Mouse (Mus musculus): Measurements from ENCODE around the gene Fgd4. TPM values are rescaled to one million over a fixed set of nuclear protein-coding genes. Genes with fewer than 3 reads are reported as not detected.
"Not testable (repeated sequence)": the region's sequence is repeated elsewhere in the genome, so short reads cannot be mapped to it uniquely, and the experiment has no call there.

Fgd4 gene
- total and polyA plus RNA-seq, 2 experiments, result 1.5 to 23.1 TPM

DNA sequence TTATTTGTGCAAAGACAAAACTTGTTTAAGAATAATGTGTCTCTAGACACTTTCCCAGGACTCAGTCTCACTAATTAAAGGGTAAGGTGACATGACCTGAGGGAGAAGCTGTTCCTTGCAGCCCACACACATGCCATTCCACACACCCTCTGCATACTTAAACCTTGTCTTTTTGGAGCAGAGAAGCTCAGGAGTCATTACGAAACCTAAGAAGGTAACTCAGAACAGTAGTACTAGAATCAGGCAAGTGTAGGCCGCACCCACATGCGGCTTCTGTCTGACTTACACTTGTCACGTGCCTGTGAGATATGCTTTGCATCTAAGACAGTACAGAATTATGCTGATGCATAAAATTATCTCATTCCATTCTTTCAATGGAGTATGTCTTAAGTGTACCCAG, 42.6 kb downstream of the Fgd4 start:
- Histone ChIP-seq H3K79me2 (ENCODE audit: control insufficient read depth, insufficient read depth, low read length) (peaks cover 10% of the 10 kb centered on the region; the same call in 1 of the 2 replicates), H3K36me3 (ENCODE audit: control insufficient read depth, insufficient read depth, low read length) (no peaks in the 10 kb centered on the region), H3K27me3 (ENCODE audit: control insufficient read depth, insufficient read depth, low read length) (no peaks in the 10 kb centered on the region), H3K9ac (ENCODE audit: low read depth, low read length) (no peak overlapping the region), H3K4me3 (ENCODE audit: insufficient read depth, low read depth, low read length) (no peak overlapping the region), H3K27ac (replicated peaks; ENCODE audit: insufficient read depth, low read depth, low read length) (no peak overlapping the region), H3K4me1 (ENCODE audit: control insufficient read depth, insufficient read depth, low read length) (peaks cover 14% of the 10 kb centered on the region)
- TF ChIP-seq POLR2A (IDR thresholded peaks at IDR 0.05; ENCODE audit: extremely low read depth, insufficient read depth, low read length) (no peak), CTCF (IDR thresholded peaks at IDR 0.05; ENCODE audit: low read depth, low read length) (no peak)
- WGBS, result 90% methylated on average over 4 of the region's 4 CpGs
- DNase-seq (ENCODE audit: extremely low read depth, low read depth, low spot score), result no peak

DNA sequence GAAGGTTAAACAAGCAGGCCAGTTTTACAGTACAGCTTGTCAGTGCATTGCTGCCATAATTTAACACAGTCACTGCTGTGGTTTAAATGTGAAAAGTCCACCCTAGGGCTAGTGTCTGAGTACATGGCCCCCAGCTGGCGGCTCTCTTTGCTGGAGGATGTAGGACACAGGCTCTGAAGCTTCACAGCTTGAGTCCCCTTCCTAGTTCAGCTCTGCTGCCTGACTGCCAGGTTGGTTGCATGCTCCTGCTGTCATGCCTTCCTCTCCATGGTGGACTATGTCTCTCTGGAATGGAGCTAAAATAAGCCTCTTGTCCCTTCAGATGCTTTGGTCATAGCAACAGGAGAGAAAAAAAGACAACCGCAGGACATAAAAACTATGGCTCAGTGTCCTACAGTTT, 46.3 kb downstream of the Fgd4 start:
- WGBS, result 88% methylated on average over 2 of the region's 2 CpGs
- H3K79me2 ChIP-seq (ENCODE audit: control insufficient read depth, insufficient read depth, low read length), result peaks cover 7% of the 10 kb centered on the region; the same call in 1 of the 2 replicates
- peaks cover 14% of the 10 kb centered on the region for H3K4me1 ChIP-seq (ENCODE audit: control insufficient read depth, insufficient read depth, low read length)
- H3K36me3 ChIP-seq (ENCODE audit: control insufficient read depth, insufficient read depth, low read length), result no peaks in the 10 kb centered on the region
- no peak overlapping the region for H3K27ac ChIP-seq (replicated peaks; ENCODE audit: insufficient read depth, low read depth, low read length)
- TF ChIP-seq POLR2A (IDR thresholded peaks at IDR 0.05; ENCODE audit: extremely low read depth, insufficient read depth, low read length), result no peak
- TF ChIP-seq CTCF (IDR thresholded peaks at IDR 0.05; ENCODE audit: low read depth, low read length), result no peak
- no peak overlapping the region for H3K9ac ChIP-seq (ENCODE audit: low read depth, low read length)
- H3K27me3 ChIP-seq (ENCODE audit: control insufficient read depth, insufficient read depth, low read length), result no peaks in the 10 kb centered on the region
- no peak overlapping the region for H3K4me3 ChIP-seq (ENCODE audit: insufficient read depth, low read depth, low read length)
- no peak for DNase-seq (ENCODE audit: extremely low read depth, low read depth, low spot score)

DNA sequence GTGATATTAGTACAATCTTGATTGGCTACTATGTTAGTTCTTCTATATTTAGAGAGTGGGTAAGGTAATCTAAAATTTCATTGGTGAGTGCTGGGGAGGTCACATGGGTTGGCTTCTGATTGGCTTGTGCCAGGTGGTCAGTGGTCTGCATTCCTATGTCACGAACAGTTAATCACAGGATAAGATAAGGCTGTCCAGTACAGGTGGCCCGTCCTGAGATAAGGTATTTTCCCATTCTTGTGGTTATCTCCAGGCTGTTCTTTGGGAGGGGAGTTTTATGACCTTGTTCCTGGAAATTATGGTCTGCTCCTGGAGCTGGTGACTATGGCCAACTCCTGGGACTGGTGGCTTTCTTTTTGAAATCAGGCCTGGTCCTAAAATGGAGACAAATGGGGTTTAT, 48.2 kb downstream of the Fgd4 start:
- H3K27ac ChIP-seq (replicated peaks; ENCODE audit: insufficient read depth, low read depth, low read length), result no peak overlapping the region

DNA sequence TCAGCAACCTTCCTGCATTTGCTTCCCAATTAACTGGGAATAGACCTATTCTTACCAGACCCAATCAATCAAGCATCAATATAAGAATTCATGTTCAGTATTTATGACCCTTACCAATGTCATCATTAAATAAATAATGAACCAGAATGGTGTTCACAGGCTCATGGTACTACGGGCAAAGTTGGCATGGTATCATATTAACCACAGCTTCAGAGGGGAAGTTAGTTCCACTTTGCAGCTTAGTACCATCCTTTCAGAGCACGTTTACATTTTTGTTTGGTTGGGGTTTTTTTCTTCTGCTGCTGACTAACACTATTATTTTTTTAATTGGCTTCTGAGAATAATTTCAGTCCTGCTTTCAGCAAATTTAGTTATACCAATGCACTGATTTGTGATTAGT, 51.2 kb downstream of the Fgd4 start:
- TF ChIP-seq CTCF (IDR thresholded peaks at IDR 0.05; ENCODE audit: low read depth, low read length) (no peak), POLR2A (IDR thresholded peaks at IDR 0.05; ENCODE audit: extremely low read depth, insufficient read depth, low read length) (no peak)
- Histone ChIP-seq H3K27me3 (ENCODE audit: control insufficient read depth, insufficient read depth, low read length) (no peaks in the 10 kb centered on the region), H3K4me1 (ENCODE audit: control insufficient read depth, insufficient read depth, low read length) (peaks cover 8% of the 10 kb centered on the region; the same call in 1 of the 2 replicates), H3K4me3 (ENCODE audit: insufficient read depth, low read depth, low read length) (no peak overlapping the region), H3K36me3 (ENCODE audit: control insufficient read depth, insufficient read depth, low read length) (no peaks in the 10 kb centered on the region), H3K79me2 (ENCODE audit: control insufficient read depth, insufficient read depth, low read length) (peaks cover 7% of the 10 kb centered on the region; the same call in 1 of the 2 replicates), H3K9ac (ENCODE audit: low read depth, low read length) (no peak overlapping the region), H3K27ac (replicated peaks; ENCODE audit: insufficient read depth, low read depth, low read length) (no peak overlapping the region)
- 43% methylated on average over 2 of the region's 2 CpGs for WGBS
- peak; percentile 30 for DNase-seq (ENCODE audit: extremely low read depth, low read depth, low spot score)

More for the DNA sequence above, 48.2 kb downstream of the Fgd4 start:
- peaks cover 8% of the 10 kb centered on the region; the same call in 1 of the 2 replicates for H3K4me1 ChIP-seq (ENCODE audit: control insufficient read depth, insufficient read depth, low read length)
- no peak overlapping the region for H3K4me3 ChIP-seq (ENCODE audit: insufficient read depth, low read depth, low read length)
- H3K36me3 ChIP-seq (ENCODE audit: control insufficient read depth, insufficient read depth, low read length), result no peaks in the 10 kb centered on the region
- DNase-seq (ENCODE audit: extremely low read depth, low read depth, low spot score), result no peak
- peaks cover 7% of the 10 kb centered on the region; the same call in 1 of the 2 replicates for H3K79me2 ChIP-seq (ENCODE audit: control insufficient read depth, insufficient read depth, low read length)
- WGBS, result 88% methylated on average over 2 of the region's 2 CpGs
- H3K27me3 ChIP-seq (ENCODE audit: control insufficient read depth, insufficient read depth, low read length), result no peaks in the 10 kb centered on the region
- TF ChIP-seq CTCF (IDR thresholded peaks at IDR 0.05; ENCODE audit: low read depth, low read length), result no peak
- no peak for TF ChIP-seq POLR2A (IDR thresholded peaks at IDR 0.05; ENCODE audit: extremely low read depth, insufficient read depth, low read length)
- no peak overlapping the region for H3K9ac ChIP-seq (ENCODE audit: low read depth, low read length)

DNA sequence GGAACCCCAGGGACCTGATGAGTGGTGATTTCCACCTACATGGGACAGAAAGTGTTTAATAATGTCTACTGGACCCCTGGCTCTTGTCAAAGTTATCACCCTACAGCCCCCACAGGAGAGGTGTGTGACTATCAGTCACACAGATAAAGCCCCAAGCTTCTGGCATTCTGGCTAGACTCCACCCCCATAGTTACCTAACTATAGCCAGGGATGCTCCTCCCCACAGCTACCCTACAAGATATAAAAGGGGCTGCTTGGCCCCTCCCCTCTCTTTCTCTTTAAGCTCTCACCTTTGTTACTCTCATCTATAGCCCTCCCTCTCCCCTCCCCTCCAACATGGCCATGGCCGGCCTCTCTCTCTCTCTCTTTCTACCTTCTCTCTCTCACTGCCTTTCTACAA, 53.7 kb downstream of the Fgd4 start:
- peaks cover 16% of the 10 kb centered on the region for H3K4me1 ChIP-seq (ENCODE audit: control insufficient read depth, insufficient read depth, low read length)
- TF ChIP-seq CTCF (IDR thresholded peaks at IDR 0.05; ENCODE audit: low read depth, low read length), result no peak
- TF ChIP-seq POLR2A (IDR thresholded peaks at IDR 0.05; ENCODE audit: extremely low read depth, insufficient read depth, low read length), result no peak
- H3K27ac ChIP-seq (replicated peaks; ENCODE audit: insufficient read depth, low read depth, low read length), result no peak overlapping the region
- 88% methylated on average over 1 of the region's 1 CpGs for WGBS
- no peak for DNase-seq (ENCODE audit: extremely low read depth, low read depth, low spot score)
- H3K36me3 ChIP-seq (ENCODE audit: control insufficient read depth, insufficient read depth, low read length), result no peaks in the 10 kb centered on the region
- H3K27me3 ChIP-seq (ENCODE audit: control insufficient read depth, insufficient read depth, low read length), result no peaks in the 10 kb centered on the region
- no peak overlapping the region for H3K9ac ChIP-seq (ENCODE audit: low read depth, low read length)
- H3K79me2 ChIP-seq (ENCODE audit: control insufficient read depth, insufficient read depth, low read length), result peaks cover 7% of the 10 kb centered on the region; the same call in 1 of the 2 replicates
- no peak overlapping the region for H3K4me3 ChIP-seq (ENCODE audit: insufficient read depth, low read depth, low read length)

DNA sequence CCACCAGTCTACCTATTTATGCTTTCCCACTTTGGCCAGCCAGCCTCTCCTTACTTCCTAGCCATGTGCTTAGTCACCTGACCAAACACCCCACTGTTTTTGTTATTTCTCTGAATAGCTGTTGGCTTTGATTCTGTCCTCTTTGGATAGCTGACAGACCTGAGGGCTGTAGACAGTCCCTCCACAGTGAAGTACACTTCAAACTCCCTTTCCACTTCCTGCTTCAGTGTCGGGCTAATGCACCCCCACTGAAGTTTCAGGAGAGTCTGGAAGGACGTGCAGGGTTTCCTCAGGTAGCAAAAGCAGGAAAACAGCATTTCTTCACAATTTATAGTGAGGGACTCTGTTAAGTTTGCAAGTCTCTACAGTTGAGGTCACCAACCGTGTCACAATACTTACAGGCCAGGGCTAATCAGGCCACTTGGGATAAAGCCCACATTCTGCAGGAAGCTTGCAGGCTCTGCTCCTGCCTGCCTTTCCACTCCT, 57.4 kb downstream of the Fgd4 start:
- peaks cover 10% of the 10 kb centered on the region for H3K4me1 ChIP-seq (ENCODE audit: control insufficient read depth, insufficient read depth, low read length)
- H3K4me3 ChIP-seq (ENCODE audit: insufficient read depth, low read depth, low read length), result no peak overlapping the region
- TF ChIP-seq POLR2A (IDR thresholded peaks at IDR 0.05; ENCODE audit: extremely low read depth, insufficient read depth, low read length) (no peak), CTCF (IDR thresholded peaks at IDR 0.05; ENCODE audit: low read depth, low read length) (no peak)
- peaks cover 7% of the 10 kb centered on the region; the same call in 1 of the 2 replicates for H3K79me2 ChIP-seq (ENCODE audit: control insufficient read depth, insufficient read depth, low read length)
- DNase-seq (ENCODE audit: extremely low read depth, low read depth, low spot score), result peak; percentile 91
- no peak overlapping the region for H3K9ac ChIP-seq (ENCODE audit: low read depth, low read length)
- no peaks in the 10 kb centered on the region for H3K36me3 ChIP-seq (ENCODE audit: control insufficient read depth, insufficient read depth, low read length)
- H3K27ac ChIP-seq (replicated peaks; ENCODE audit: insufficient read depth, low read depth, low read length), result peak overlapping the region; percentile 74
- H3K27me3 ChIP-seq (ENCODE audit: control insufficient read depth, insufficient read depth, low read length), result no peaks in the 10 kb centered on the region
- WGBS, result 8% methylated on average over 3 of the region's 3 CpGs

DNA sequence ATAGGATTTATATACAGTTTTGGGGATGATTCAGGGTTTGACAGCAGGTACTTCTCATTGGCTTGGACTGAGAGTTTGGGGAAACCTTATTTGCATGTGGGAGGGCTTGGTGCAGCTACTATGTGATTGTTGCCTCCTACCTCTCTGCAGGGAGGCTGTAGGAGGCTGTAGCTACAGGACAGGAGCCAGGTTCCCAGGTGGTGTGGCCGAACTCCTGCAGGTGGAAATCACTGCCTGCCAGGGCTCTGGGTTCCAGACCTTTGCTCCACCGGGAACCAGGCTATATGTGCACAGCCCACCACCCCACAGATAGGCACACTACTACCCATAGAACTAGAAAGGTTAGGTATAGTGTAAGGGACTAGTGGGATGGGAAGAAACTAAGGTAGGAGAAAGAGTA, 61.0 kb downstream of the Fgd4 start:
- H3K79me2 ChIP-seq (ENCODE audit: control insufficient read depth, insufficient read depth, low read length); DNase-seq (ENCODE audit: extremely low read depth, low read depth, low spot score); H3K27ac ChIP-seq (replicated peaks; ENCODE audit: insufficient read depth, low read depth, low read length); H3K4me3 ChIP-seq (ENCODE audit: insufficient read depth, low read depth, low read length); H3K27me3 ChIP-seq (ENCODE audit: control insufficient read depth, insufficient read depth, low read length); H3K4me1 ChIP-seq (ENCODE audit: control insufficient read depth, insufficient read depth, low read length); H3K36me3 ChIP-seq (ENCODE audit: control insufficient read depth, insufficient read depth, low read length); H3K9ac ChIP-seq (ENCODE audit: low read depth, low read length): not testable (repeated sequence)
- 74% methylated on average over 2 of the region's 2 CpGs for WGBS

Measured in liver, adult 2 months (tissue).